Mouse (Mus musculus): ENCODE measurements around the gene Gch1.
A peak's percentile ranks its signal among the peaks of the same experiment; 100 is the strongest.

Gene Gch1

DNA sequence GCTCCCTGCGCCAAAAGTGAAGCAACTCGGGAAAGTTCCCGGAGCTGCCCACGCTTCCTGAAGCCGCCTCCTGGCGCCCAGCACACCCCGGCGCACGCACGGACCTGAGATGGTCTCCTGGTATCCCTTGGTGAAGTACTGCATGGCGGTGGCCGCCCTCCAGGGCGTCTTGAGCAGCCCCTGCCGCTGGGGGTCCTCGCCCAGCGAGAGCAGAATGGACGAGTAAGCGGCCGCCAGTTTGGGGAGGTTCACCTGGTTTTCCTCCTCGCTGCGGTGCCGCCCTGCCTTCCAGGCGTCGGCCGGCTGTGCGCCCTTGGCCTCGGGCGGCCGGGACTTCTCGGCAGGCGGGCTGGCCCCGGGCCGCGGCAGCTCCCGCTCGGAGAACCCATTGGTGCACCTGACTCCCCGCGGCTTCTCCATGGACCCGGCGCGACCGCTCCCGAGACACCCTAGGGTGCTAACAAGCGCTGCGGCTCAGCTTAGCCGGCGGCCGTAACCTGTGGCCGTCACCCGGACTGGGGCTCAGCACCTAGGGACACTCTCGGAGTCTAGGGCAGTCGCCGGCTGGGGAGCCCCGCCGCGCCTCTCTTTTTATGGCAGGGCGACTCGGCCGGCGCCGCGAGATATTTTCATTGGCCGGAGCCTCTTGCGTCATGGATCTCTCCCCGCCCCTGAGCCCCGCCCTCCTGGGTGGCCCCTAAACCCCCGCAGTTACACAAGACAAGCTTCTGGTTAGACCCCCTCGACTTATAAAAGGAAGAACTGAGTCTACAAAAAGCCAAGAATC lies at the start of gene Gch1:
Gene Gch1 (minus strand): TSS at position 566 of the 787 bp plus-strand sequence.
- peak; percentile 81 for DNase-seq (ENCODE audit: low spot score)

DNA sequence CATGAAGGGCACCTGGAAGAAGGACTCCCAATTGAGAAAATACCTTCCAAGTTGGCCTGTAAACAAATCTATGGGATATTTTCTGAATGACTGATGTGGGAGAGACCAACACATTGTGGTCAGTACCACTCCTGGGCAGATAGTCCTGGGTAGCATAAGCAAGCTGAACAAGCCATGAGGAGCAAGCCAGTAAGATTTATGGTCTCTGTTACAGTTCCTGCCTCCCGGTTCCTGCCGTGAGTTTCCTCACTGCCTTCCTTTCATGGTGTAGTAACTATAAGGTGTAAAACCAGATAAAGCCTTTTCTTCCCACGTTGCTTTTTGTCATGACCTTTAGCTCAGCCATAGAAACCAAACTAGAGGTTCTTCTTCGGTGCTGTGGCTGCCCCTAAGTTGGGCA lies 48.1 kb upstream of the Gch1 start:
- DNase-seq (ENCODE audit: low spot score): no peak

DNA sequence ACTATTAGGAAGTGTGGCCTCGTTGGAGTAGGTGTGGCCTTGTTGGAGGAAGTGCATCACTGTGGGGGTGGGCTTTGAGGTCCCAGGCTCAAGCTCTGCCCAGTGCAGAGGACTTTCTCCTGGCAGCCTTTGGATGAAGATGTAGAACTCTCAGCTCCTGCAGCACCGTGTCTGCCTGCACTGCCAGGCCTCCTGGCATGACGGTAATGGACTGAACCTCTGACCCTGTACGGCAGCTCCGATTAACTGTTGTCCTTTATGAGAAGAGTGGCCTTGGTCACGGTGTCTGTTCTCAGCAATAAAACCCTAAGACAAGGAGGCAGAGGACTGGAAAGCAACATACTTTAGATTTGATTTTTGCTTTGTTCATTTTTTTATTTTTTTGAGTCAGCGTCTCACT lies 47.3 kb upstream of the Gch1 start:
- DNase-seq (ENCODE audit: low spot score): no peak

DNA sequence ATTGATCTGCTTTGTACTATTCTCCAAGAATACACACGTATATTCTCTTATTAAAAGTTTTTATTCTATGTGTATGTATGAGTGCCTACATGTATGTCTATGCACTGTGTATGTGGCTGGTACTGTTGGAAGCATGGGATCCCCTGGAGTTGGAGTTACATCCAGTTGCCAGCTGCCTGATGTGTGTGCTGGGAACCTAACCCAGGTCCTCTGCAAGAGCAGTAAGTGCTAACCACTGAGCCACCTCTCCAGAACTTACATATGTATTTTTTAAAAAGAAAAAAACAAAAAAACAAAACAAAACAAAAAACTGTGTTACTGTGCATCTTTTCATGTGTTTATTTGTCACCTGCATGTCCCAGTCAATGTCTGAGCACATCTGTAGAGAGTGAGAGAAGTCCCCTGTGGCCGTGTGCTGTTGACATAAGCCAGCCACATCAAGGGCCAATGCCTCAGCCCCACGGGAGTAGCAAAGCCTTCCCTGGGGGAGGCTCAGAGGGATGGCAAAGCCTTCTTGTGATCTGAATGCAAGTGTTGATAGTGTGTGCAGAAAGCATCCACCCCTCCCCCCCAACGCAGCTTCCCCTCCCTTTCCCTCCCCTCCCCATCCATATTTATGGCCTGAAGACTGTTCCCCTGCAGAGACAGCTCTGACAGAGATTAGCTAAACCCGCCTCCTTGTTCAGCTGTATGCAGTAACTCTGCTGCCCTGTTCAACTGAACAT lies 45.5 kb upstream of the Gch1 start:
- DNase-seq (ENCODE audit: low spot score): no peak

DNA sequence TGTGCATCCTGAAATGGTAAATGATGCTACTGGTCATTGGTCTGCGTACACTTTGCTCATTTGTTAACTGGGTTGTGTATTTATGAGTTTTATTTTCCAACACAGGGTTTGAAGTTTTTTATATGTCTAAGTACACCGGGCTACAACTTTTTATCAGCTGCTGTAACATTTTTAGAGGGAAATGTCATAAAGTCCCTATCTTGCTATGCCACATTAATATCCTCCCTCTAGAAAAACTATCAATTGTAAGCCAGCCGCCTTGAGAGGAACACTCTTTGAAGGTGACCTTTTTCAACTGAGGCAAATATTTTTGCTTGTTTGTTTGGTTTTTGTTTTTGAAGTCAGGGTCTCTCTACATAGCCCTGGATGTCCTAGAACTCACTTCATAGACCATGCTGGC lies 44.8 kb upstream of the Gch1 start:
- DNase-seq (ENCODE audit: low spot score): peak; percentile 52

DNA sequence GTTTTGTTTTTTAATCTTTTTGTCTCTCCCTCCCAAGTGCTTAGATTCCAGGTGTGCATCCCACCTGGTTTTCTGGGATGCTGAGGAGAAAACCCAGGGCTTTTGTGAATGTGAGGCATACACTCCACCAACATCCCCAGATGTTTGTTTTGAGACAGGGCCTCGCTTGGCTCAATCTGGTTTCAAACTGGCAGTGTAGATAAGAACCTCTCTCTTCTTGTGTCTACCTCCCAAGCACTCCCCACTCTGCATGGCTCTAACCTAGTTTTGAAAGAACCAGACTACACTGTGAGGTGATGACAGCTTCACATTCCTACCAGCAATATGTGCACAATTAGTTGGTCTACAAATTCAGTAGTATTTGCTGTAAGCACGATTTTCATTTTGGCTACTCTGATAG lies 44.4 kb upstream of the Gch1 start:
- peak; percentile 66 for DNase-seq (ENCODE audit: low spot score)

DNA sequence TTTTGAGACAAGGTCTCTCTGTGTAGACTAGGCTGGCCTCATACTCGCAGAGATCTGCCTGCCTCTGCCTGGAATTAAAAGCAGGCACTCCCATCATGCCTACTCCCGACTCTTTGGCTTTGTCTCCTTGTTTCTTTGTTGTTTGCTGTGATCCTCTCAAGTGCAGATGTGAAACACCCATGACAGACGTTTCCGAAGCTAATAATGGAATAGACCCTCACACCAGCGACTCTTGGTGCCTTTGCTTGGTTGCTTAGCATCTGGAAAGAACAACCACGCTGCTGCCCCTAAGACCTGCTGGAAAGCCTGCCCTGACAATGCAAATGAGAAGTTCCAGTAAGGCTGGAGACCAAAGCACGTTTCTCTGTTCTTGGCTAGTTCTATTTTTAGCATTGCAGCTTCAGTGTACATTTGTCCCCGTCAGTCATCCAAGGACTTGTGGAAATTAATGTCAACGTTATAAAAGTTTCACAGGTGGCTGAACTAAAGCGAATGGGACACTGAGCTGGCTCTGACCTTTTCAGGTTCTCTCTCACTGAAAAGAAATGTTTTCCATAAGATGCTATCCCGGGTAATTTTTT lies 40.7 kb upstream of the Gch1 start:
- DNase-seq (ENCODE audit: low spot score): no peak

DNA sequence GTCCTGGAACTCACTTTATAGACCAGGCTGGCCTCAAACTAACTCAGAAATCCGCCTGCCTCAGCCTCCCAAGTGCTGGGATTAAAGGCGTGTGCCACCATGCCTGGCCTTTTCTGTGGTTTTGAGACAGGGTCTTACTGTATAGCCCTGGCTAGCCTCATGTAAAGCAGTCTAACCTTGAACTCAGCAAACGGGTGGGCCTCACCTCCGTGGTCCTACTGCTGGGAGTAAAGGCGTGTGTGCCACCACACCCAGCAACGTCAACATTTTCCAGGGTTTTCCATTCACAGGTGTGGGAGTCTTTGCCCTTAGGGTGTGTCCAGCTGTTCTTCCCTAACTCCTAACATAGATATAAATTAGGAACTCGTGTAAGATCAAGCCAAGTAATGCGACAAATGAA lies 36.7 kb upstream of the Gch1 start:
- no peak for DNase-seq (ENCODE audit: low spot score)

DNA sequence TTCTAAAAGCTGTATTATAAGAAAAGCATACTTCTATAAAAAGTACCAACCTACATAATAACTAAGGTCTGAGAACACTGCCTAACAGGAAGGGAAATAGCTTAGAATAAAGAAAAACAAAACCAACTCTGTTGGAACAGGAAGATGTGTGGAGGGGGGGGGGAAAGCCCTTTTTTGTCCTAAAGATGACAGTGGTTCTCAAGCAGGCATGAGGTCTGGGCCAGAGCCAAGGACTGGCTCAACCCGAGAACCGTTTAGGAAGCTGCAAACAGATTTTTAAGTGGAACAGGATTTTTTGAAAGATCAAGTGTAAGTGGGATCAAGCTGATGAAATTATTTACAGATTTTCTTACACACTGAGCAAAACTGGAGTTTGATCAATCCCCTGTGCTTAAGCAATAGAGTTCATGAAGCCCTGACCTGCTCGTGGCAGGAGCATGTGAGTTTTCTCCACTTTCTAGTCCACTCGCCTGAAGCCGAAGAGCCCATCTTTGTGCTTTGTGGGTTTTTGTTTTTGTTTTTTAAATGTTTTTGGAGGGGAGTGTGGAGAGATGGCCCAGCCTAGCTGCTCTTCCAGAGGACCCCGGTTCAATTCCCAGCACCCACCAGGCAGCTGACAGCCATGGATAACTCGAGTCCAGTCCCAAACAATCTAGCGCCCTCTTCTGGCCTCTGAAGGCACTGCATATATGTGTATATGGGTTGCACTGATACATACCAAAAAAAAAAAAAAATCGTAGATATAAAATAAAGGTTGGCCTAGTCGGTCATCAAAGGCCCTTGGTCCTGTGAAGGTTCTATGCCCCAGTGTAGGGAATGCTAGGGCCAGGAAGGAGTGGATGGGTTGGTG lies 35.5 kb upstream of the Gch1 start:
- no peak for DNase-seq (ENCODE audit: low spot score)

DNA sequence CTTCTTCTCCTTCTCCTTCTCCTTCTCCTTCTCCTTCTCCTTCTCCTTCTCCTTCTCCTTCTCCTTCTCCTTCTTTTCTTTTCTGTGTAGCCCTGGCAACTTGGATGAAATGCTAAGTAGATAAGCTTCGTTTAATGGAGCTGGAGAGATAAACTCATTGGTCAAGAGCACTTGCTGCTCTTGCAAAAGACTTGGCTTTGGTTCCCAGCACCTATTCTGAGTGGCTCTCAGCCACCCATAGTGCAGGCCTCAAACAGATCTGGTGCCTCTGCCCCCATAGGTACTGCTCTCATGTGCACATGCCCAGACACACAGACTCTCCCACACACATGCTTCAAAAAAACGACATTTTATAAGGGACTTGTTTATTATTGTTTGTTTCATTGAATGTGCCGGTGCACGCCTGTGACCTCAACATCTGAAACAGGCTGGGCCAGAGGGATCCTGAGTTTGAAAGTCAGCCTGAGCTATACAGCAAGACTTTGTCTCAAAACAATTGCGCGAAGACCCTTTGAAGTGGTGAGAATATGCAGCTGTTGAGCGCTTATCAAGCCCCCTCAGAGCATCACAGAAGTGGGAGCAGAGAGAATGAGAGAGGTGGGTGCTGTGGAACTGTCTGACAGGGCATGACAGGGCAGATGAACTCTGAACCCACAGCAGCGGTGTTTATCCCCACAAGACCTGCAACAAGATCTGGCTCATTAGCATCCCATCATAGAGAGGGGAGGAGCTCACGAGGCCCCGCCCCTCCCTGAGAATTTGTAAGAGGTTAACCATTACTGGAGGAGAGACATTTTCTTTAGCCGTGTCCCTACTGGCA lies 33.6 kb upstream of the Gch1 start:
- no peak for DNase-seq (ENCODE audit: low spot score)

DNA sequence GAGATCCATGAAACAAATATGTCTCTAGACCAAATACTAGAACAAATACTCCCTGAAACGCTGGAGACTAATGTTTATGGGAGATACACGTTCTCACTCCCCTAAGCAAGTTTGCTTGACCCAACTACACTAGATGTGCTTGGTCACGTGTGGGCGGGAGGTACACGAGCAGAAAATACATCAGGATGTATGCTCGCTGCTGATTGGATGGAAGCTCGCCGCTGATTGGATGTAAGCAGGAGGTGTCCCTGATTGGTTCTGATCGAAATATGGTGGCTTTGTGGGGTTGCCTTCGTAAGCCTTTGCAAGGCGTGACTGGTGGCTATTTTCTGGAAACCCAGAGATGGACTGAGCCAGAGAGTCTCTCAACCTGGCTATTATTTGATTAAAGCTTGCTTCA lies 32.4 kb upstream of the Gch1 start:
- no peak for DNase-seq (ENCODE audit: low spot score)

DNA sequence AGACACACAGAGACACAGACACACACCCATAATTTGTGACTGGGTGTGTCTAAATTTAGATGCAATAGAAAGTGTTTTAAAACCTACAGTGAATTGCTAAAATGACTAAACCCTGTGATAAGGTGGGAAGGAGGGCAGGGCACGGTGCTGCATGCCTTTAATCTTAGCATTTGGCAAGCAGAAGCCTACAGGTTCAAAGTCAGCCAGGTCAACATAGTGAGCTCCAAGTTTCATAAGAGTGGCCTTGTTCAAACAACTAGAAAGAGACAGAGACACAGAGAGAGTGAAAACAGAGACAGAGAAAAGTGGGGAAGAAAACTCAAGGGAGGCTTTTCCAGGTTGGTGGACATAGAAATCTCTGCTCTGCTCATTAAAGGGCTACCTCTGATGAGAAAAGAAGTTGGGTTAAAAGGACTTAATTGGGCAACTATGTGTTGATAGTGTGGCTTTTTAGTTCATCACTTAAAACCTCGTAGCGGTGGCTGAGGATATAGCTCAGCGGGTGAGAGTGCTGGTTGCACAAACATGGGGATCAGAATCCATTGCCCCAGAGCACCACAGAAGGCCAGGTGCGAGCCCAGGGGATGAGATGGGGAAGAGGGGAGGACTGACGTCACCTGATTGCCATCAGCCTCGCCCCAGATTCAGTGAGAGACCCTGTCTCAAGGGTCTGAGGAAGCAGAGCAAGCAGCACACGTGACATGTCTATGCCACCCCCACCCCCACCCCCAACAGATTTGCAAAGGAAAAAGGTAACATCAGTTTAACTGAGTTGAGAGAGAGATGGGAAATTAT lies 31.2 kb upstream of the Gch1 start:
- no peak for DNase-seq (ENCODE audit: low spot score)

DNA sequence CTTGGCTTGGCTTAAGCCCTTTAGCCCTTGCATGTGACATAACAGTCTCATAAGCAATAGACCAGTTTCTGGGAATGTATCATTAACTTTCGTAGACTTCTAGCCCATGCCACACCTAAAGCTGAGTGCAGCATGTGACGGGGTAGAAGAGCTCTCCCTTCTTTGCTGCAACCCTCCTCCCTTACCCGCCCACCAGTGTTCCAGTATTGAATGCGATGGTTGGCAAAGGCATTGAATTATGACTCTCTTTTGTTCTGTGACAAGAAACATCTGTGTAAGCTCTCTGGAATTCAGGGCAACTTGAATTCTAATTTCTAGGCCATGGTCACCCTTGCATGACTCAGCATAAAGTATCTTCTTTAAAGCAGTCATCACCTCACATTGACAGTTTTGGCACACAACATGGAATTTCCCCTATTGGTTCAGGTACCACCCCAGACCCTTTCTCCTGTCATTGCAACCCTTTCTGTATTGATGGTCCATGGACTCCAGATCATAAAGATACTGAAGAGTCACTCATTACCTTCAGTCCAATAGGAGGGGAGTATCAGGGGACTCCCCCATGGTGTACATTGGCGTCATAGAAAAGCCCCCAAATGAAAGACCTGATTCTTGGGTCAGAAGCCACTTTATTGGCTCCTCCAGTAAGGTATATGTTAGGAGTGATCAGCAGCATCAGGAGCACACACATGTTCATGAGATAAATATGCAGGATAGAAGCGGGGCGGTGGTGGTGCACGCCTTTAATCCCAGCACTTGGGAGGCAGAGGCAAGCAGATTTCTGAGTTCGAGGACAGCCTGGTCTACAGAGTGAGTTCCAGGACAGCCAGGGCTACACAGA lies 29.8 kb upstream of the Gch1 start:
- DNase-seq (ENCODE audit: low spot score): no peak

DNA sequence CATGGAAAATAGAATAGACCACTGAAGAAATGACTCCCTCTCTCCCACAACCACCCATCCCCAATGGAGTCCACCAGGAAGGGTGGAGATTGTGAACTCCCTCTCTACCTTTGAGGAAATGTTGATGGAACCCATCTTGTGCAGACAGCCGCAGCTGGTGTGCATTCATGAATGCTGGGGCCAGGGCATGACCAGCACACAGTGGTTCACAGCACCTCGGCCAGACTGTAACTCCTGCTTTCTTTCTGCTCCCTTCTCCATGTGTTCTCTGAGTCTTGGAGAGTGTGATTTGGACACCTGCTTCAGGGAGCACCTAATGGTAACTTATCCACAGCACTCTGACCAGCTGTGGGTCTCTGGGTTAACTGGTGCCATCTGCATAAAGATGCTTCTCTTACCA lies 27.3 kb upstream of the Gch1 start:
- no peak for DNase-seq (ENCODE audit: low spot score)

DNA sequence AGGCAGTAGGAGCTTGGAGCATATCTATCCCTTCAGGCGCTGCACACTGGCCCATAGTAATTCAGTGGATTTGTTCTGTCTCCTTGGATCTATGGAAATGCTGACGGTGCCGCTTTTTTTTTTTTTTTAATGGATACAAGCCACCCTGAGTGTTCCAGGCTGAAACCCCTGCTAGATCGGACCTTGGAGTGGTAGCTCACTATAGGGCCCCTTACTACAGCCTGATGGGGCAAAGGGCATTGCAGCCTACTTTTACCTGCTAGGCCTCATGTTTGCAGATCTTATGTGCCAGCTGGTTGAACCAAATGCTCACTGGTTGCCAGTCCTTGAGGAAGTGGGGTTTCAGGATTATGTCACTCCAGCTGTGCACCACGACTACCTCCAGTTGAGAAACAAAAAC lies 25.2 kb upstream of the Gch1 start:
- no peak for DNase-seq (ENCODE audit: low spot score)

DNA sequence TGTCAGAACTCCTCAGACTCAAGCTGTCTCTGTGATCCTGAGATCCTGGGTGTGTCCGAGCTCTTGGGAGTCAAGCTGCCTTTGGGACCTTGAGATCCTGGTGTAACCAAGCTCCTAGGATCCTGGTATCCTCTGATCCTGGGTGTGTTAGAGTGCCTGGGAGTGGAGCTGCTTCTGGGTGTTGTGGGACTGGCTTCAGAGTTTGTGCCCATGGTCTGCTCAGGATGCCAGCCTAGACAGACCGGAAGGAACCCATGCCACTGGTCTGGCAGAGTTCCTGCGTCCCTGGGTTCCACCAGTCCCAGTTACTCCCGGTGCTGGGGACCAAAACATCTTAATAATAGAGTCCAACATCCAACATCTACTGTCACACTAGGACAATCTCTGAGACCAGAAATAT lies 24.1 kb upstream of the Gch1 start:
- DNase-seq (ENCODE audit: low spot score): no peak

DNA sequence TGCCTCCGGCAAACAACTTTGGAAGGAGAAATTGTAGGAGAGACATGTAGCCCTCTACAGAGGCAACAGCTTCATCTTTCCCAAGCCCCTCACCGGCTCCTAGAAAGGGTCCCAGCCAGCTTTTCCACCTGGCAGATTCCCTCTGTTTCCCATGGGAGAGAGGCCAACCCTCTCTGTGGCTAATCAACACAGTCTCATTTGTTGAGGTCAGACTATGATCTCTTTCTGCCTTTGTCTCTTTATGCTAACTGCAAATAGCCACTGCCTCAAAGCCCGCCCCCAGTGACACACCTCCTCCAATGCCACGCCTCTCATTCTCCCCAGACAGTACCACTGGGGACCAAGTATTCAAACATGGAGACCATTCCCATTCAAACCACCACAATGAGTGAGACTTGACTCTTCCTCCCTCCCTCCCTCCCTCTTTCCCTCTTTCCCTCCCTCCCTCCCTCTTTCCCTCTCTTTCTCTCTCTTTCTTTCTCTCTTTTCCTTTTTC lies 20.5 kb upstream of the Gch1 start:
- no peak for DNase-seq (ENCODE audit: low spot score)

DNA sequence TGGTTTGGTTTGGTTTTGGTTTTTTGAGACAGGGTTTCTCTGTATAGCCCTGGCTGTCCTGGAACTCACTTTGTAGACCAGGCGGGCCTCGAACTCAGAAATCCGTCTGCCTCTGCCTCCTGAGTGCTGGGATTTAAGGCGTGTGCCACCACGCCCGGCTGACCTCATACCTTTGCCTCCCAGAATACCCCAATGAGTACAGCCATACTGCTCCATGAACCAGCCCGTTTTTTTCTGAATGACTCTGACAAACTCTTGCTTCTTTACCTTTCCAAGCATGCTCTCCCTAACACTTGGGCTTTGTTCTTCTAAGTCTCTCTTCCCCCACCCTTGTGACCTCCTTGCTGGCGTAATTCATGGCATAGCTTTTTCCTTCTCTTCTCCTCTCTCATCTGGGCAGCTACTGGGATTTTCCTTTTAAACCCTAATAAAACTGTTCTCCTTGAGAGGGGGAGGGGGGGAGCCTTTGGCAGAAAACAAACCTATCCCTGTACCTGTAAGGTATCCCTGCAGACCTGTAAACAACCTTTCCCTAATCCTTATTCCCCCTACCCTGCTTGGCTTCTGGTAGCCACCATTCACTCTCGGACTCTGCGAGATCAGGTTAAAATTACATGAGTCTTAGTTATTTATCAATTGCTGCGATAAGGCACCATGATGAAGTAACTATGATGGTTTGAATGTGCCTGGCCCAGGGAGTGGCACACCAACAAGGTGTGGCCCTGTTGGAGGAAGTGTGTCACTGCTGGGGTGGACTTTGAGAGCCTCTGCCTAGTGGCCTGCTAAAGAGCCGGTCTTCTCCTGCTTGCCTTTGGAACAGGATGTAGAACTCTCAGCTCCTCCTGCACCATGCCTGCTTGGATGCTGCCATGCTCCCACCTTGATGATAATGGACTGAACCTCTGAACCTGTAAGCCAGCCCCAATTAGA lies 19.6 kb upstream of the Gch1 start:
- no peak for DNase-seq (ENCODE audit: low spot score)

All from c-Kit-positive CD71-positive TER-119-positive erythroid progenitor cells, embryonic 14.5 days (primary cell).